Mouse (Mus musculus) adrenal gland, postnatal 10 days (tissue): Measurements from ENCODE around the gene Slc25a28. TPM values are rescaled to one million over a fixed set of nuclear protein-coding genes. Genes with fewer than 3 reads are reported as not detected.

Experiments used
- DNase-seq: peaks from one replicate; pipeline ENCODE4 v3.0.0; 2021; ENCODE audit warnings: mixed read lengths
- microRNA-seq: library from miRNA; unstranded; fragments of <30 nt; microRNA quantifications from one replicate; pipeline ENCODE4 v1.2.0, GENCODE M21; 2021
- total RNA-seq, 2 experiments: library from RNA; stranded (reverse); gene quantifications; 2 replicates each; pipeline ENCODE4 v1.2.3; 2021

The Slc25a28 gene
- total RNA-seq, 2 experiments from 2014 or later = 54.9 to 59.2 TPM

DNA sequence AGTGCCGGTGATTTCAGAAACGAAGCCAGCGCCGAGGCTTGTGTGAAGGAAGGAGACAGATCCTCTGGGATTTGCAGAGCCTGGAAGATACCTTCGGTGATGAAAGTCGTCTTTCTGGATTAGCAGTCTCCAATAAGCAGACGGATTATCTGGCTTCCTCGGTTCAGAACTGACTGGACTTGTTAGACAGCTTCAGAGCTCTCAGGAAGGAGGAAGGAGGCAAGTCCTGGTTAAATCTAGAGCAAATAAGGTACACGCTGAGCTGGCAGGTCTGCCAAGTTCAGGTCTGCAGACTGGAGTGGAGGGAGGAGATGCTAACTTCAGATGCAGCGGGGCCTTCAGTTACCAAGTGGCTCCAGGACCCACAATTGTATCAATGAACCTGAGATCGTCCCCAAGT lies 32.8 kb downstream of the Slc25a28 start:
- DNase-seq = no peak

DNA sequence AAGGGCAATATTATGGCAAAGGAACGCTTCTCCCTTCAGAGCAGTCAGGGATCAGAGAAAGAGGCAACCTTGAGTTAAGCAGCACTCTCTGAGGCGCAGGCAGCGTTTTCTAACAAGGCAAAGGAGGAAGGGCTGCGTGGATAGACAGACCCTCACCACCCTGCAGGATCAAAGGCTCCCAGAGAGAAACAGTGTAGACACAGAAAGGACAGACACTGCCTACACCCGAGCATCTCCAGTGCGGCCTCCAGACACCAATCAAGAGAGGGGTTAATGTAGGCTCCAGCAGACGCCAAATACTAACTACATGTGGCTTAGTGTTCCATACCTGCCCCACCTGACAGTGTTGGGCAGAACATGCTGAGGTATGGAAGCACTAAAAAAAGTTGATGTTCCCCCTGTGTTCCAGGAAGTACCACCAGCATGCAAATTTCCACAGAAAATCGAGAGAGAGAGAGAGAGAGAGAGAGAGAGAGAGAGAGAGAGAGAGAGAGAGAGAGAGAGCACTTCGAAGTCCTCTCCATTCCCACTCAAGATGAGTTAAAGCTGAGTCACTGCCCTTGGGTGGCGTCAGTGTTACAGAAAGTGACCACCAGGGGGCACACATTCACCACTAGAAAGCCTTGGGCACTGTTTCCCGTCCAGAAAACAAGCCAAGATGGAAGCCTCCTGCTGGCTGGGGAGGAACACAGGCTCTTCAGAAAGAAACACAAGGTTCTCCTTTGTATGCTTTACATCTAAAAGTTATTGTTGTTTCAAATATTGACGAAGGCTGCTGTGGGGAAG lies 44.0 kb downstream of the Slc25a28 start:
- DNase-seq = peak; percentile 91

DNA sequence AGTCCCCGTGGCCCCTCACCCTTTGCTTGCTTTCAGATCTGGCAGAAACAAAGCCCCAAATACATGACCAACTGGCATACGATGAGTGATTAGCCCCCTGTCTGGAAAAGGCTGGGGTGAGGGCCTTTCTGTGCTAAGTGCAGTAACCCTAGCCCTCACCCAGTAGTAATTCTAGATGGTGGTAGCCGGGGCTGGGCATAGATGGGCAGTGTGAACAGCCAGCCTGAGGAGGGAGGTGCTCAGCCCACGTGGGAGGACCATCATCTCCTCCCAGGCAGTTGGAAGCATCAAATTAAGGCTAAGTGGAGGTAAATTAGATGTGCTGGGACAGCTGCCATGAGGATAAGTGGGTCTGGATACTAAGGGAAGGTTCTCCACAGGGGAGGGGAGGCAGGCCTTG lies 45.6 kb downstream of the Slc25a28 start:
- DNase-seq = no peak

DNA sequence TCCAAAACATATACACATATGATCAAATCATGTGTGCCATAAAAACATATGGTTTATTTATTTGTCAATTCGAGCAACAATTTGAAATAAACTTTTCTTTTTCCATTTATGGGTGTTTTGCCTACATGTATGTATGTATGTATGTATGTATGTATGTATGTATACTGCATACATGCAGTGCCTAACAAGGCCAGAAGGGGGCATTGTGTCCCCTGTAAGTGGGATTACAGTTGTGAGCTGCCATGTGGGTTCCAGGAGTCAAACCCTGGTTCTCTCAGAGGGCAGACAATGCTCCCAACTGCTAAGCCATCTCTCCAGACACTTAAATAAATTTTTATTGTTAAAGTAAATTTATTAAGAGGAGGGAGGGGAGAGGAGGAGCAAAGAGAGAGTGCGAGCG lies 47.3 kb downstream of the Slc25a28 start:
- DNase-seq = no peak

DNA sequence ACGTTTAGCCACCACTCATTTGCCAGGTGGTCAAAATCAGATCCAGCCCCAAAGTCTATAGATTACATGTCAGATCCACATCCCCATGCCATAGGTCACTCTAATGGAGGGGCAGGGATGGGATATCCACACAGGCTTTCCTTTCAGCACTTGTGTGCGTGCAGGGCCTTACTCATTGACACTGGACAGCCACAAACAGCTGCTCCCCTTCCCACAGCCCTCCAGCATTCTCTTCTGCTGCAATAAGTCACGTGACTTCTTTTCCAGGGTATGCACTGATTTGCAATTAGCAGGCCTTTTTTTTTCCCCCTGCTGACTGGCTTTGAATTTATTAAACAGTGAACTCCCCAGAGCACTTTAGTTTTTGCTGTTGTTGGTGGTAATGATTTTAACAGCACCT lies 48.5 kb downstream of the Slc25a28 start:
- DNase-seq = no peak

DNA sequence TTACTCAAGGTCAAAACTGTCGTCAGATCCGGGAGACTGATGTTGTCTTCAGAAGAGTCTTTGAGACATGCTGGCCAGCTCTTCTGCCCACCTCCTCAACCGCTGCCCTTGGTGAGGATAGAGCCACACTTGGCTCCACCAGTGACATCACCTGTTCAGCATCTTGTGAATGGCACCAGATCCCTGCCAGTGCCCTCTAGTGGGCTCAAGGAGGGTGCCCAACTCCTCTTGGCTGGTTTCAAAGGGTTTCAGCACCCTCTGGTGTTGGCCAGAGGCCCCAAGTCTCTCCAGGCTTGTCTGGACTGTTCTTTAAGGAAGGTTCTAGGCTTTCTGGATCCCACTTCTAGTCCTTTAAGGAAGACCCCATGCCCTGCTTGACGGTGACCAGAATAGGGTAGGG lies 50.8 kb downstream of the Slc25a28 start:
- peak; percentile 69 for DNase-seq

DNA sequence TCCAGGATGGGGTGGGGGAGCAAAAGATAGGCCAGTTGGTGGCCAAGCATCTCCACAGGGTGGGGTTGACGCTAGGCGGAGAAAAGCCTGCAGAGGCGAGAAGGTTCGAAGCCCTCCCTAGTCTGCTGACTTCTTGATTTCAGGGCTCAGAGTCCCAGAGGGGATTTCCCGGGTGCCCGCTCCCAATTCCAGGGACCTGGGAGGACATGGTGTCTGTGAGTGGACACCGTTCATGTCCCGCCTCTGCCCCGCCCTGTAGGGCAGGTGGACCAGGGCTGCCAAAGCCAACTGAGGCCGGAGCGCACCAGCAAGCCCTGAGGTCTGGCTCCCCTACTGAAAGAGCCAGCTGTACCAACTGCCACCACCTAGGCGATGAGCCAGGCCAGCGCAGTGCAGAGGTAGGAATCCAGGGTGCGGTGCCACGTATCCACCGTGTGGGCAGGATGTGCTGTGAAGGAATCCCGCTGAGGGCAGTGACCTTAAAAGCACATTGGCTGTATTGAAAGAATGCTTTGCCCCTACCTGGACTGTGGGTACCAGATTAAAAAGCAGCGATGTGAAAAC lies 54.7 kb downstream of the Slc25a28 start:
- DNase-seq = no peak

DNA sequence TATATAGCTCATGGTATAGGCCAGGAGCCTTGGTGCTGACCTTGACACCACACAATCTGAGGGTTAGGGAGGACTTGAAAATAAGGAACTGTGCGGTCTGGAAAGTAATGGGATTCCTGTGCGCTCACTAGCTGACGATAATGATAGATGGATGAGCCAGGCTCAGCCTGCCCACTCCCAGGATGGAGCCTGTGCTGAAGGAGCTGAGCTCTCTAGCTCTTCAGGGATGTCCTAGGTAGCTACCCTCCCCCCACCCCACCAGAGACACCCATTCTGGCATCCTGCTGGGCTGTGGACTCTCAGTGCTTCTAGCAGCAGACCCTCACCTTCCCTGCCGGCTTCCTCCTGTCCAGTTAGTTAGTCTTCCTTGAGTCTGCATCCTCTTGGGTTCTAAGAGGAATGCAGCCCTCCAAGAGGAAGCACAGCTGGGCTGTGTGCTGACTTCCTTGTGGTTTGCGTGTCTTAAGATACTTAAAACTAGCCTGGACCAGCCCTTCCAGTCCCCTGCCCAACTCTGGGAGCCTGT lies 56.1 kb downstream of the Slc25a28 start:
- no peak for DNase-seq

DNA sequence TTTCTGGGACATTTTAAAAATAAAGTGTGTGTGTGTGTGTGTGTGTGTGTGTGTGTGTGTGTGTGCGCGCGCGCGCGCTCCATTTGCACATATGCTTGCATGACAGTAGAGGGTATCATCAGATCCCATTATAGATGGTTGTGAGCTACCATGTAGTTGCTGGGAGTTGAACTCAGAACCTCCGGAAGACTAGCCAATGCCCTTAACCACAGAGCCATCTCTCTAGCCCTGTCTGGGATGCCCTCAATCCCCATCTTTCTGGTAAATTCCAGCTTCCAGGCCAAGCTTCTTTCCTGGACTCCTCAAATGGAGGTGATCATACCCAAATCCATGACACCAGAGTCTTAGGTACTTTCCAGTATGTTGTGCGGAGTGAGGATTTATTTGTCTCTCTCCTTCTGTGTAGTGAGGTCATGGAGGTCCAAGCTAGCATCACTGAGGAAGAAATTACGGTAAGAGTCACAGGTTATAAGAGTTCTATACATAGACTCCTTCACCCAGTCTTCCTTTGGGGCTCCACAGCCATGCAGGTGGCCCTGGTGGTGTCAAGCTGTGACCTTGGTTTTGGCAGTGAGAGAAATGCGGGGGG lies 56.8 kb downstream of the Slc25a28 start:
- no peak for DNase-seq

DNA sequence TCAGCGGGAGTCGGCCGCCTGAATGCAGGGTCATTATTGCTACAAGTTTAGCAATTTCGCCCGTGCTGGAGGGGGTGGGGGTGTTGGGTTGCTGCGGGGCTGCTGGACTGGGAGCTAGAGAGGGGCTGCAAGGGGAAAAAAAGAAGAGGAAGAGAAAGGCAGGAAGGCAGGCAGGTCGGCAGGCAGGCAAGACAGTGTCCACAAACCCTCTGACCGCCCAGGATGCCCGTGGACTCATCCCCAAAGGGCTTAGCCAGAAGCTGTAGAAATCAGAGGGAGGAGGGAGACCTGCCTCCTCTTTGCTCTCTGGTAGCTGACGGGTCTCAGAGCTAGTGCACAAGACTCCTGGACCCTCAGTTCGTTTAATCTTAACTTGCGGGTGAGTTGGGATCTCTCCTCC lies 57.8 kb downstream of the Slc25a28 start:
- DNase-seq = no peak

DNA sequence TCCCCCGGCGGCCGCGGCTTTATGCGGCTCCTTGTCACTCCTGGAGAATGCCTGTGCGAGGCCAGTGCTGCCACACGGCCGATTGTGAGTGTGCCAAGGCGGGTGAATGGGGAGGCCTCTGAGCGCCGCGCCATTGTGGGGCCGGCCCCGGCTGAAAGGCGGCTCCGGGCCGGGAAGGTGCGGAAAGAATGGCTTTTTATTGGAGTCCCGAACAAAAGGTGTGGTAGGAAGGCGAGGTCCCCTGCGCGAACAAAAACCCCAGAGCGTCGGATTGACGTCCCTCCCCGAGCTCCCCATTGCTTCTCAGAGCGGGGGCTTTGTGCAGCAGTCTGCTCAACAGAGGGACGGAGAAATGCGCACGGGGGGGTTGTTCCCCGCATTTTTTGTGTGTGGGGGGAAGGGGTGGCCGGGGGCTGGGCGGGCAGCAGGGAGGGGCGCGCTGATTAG lies 58.2 kb downstream of the Slc25a28 start:
- DNase-seq = peak; percentile 34

DNA sequence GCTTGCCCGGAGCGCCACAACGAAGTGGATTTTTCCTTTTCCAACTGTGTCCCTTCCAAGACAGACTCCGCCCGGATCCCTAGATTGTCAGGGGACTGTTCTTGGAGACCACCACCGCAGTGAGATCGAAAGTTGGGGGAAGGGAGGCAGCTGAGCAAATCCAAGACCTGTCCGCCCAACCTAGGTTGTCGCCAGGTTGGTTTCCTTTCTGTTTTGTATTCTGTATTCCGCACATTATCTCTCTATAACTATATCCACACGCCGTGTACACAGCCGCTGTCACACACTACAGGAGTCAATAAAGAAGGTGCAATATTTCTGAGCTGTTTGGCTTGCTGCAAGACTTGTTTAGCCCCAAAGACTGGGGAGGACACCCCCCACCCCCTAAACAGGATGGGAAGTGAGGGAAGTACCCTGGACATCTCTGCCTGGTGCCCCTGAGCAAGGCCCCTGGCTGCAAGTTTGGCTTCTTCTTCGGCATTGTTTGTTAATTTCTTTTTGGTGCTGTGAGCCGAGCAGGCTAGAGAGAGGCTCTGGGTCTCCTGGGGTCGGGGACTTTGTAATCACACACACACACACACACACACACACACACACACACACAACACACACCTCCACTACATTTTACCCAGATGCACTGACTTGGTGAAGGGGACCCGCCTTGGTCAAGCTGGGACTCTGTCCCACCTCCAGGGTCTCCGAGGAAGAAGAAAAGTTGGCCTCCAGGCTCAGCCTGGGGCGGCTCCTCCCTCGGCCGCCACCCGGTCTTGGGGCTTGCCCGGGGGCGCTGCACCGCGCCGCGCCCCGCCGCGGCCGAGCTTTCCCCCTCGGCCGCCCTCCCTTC lies 58.9 kb downstream of the Slc25a28 start:
- no peak for DNase-seq

DNA sequence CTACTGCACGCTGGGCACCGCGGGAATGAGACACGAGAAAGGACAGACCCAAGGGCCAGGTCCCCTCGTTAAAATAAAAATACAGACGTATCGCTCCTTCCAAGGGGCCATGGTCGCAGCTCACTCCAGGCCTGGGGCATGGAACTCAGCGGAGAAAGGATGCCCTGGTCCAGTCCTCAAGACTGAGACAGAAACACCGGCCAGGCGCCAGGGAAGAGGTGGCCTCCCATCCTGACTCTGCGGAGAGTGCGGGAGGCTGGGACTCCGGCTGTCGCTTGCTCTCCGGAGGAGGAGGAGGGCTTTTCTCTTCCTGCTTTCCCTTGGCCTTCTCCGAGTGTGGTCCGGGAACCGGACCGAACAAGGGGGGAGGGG lies 59.6 kb downstream of the Slc25a28 start:
- no peak for DNase-seq

DNA sequence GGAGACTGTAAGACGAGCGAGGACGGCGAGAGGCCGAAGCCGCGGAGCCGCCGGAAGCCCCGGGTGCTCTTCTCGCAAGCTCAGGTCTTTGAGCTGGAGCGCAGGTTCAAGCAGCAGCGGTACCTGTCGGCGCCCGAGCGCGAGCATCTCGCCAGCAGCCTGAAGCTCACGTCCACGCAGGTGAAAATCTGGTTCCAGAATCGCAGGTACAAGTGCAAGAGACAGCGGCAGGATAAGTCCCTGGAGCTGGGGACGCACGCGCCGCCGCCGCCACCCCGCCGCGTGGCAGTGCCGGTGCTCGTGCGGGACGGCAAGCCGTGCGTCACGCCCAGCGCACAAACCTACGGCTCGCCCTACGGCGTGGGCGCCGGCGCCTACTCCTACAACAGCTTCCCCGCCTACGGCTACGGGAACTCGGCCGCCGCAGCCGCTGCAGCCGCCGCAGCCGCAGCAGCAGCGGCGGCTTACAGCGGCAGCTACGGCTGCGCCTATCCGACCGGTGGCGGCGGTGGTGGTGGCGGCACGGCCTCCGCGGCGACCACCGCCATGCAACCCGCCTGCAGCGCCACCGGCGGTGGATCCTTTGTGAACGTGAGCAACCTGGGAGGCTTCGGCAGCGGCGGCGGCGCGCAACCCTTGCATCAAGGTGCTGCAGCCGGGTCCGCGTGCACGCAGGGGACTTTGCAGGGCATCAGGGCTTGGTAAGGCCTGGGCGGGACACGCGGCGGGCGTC lies 60.2 kb downstream of the Slc25a28 start:
- DNase-seq = no peak

Small RNAs within 50 kb of the gene (microRNA-seq; reads per million reads assigned to microRNA genes)
- gene Gm22646 = not detected

Other genes with a start within 250 kb of the Slc25a28 start
- gene Cnnm1, start 234.4 kb downstream of the Slc25a28 start, total RNA-seq = under 1 TPM; 0.21 to 0.42 TPM
- 100 to 1,000 TPM in 1 of 2 experiments, 10 to 100 TPM in 1; 83.4 to 147 TPM for gene Got1, start 150.3 kb downstream of the Slc25a28 start, total RNA-seq
- under 1 TPM in 1 of 2 experiments, not detected in 1; 0.12 TPM for gene Nkx2-3, start 62.6 kb downstream of the Slc25a28 start, total RNA-seq
- 10 to 100 TPM; 14.2 to 15.5 TPM for gene Entpd7, start 14.8 kb upstream of the Slc25a28 start, total RNA-seq
- 10 to 100 TPM; 15.7 to 18.7 TPM for gene Cutc, start 78.1 kb upstream of the Slc25a28 start, total RNA-seq
- 10 to 100 TPM; 34.9 to 44.9 TPM for gene Cox15, start 78.1 kb upstream of the Slc25a28 start, total RNA-seq
- gene Abcc2, start 107.3 kb upstream of the Slc25a28 start, total RNA-seq = 10 to 100 TPM; 10.9 to 25.0 TPM